Mouse (Mus musculus) liver, embryonic 14.5 days (tissue): ENCODE data around the gene Tuba4a. TPM values are rescaled to one million over a fixed set of nuclear protein-coding genes. Genes with fewer than 3 reads are reported as not detected.

Experiments used
- ATAC-seq: fragments of 200-750 bp; cut with Nextera tagmentation; 2 replicates; pipeline ENCODE4 v1.8.0; 2017; ENCODE audit warnings: moderate number of reproducible peaks, mild to moderate bottlenecking, moderate library complexity; ENCODE audit not compliant: insufficient read depth
- DNase-seq, 3 experiments: peaks; one replicate each; pipeline ENCODE4 v3.0.0-alpha.2; 2012 to 2013; ENCODE audit warnings: low read depth in 3 of 3, low spot score in 3 of 3
- H3K27ac ChIP-seq: fragments of 300-500 bp; sonication (generic); 2 replicates; pipeline ENCODE4 v1.5.1; 2014; ENCODE audit warnings: moderate library complexity, mild to moderate bottlenecking, control low read depth, inconsistent platforms
- H3K27me3 ChIP-seq: fragments of 300-500 bp; sonication (generic); 2 replicates; pipeline ENCODE4 v1.6.1; 2014; ENCODE audit warnings: mild to moderate bottlenecking, low read length, moderate library complexity; ENCODE audit not compliant: control insufficient read depth, insufficient read depth
- H3K36me3 ChIP-seq: fragments of 300-500 bp; sonication (generic); replicated peaks from 2 replicates; pipeline ENCODE4 v1.6.1; 2014; ENCODE audit warnings: low read depth; ENCODE audit not compliant: control insufficient read depth, insufficient read depth
- H3K4me1 ChIP-seq, 2 experiments: fragments of 200-500 bp in 1 of 2; fragments of 300-500 bp in 1 of 2; sonication (generic) in 1 of 2; replicated peaks; 2 replicates each; pipeline ENCODE4 v1.6.1; 2012 to 2014; ENCODE audit warnings: antibody characterized with exemption in 1 of 2, inconsistent platforms in 1 of 2, low read length in 1 of 2; ENCODE audit not compliant: control insufficient read depth in 2 of 2, insufficient read depth in 2 of 2
- H3K4me2 ChIP-seq: fragments of 300-500 bp; sonication (generic); 2 replicates; pipeline ENCODE4 v1.6.1; 2014; ENCODE audit warnings: low read depth, mild to moderate bottlenecking, control low read depth, moderate library complexity
- H3K4me3 ChIP-seq, 2 experiments: fragments of 200-500 bp in 1 of 2; fragments of 300-500 bp in 1 of 2; sonication (generic) in 1 of 2; 2 replicates each; pipeline ENCODE4 v1.5.1; 2012 to 2014; ENCODE audit warnings: low read depth in 2 of 2, low read length in 2 of 2, mild to moderate bottlenecking in 2 of 2, control low read depth in 1 of 2, inconsistent platforms in 1 of 2, moderate library complexity in 1 of 2; ENCODE audit not compliant: insufficient read depth in 1 of 2
- H3K9ac ChIP-seq: fragments of 300-500 bp; sonication (generic); replicated peaks from 2 replicates; pipeline ENCODE4 v1.6.1; 2014; ENCODE audit warnings: mild to moderate bottlenecking, control low read depth, moderate library complexity
- H3K9me3 ChIP-seq: fragments of 300-500 bp; sonication (generic); 2 replicates; pipeline ENCODE4 v1.6.1; 2016; ENCODE audit warnings: low read length, mixed read lengths; ENCODE audit not compliant: control insufficient read depth
- CTCF ChIP-seq: IDR thresholded peaks from 2 replicates; pipeline ENCODE4 v1.5.1; 2016; ENCODE audit warnings: antibody characterized with exemption, low read depth, control low read depth
- EP300 ChIP-seq: IDR thresholded peaks from 2 replicates; pipeline ENCODE4 v1.6.1; 2016; ENCODE audit warnings: antibody characterized with exemption, low read depth
- WGBS: fragments of 180-500 bp; shearing (Covaris S2); extraction: QIAGEN DNeasy Blood & Tissue Kit; methylation state at CpG from one replicate; pipeline ENCODE4 v1.1.7; 2014; ENCODE audit not compliant: insufficient replicate concordance; 5-methylcytosine and 5-hydroxymethylcytosine counted together
- polyA plus RNA-seq, 2 experiments: library from polyadenylated mRNA; depleted of rRNA in 1 of 2; stranded (reverse) in 1 of 2; unstranded in 1 of 2; fragments of >200 nt; fragmentation: Nextera tagmentation in 1 of 2; extraction: Ambion mirVana in 1 of 2; gene quantifications; 2 replicates each; pipeline versions ENCODE4 v1.2.1 to v1.2.3; 2012 to 2014

Gene Tuba4a
- polyA plus RNA-seq, 2 experiments: 168 to 346 TPM

DNA sequence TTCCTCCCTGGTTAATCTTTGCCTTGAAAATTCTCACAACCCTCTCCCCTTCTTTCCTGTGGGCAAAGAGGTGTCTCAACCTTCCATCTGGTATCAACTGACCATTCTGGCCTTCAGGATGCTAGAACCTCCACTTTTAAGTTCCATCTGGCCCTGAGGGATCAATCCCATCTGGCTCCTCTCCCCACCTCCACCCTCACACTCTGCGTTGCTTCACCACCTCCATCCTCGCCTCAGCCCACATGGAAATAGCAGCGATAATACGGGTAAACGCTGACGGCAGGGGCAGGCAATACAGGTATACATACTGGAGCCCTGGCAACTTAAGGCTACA is 1.8 kb downstream of the Tuba4a start:
- peak overlapping the region; percentile 68 to 94 for H3K4me3 ChIP-seq
- no peaks in the 10 kb centered on the region for H3K9me3 ChIP-seq
- DNase-seq (no peak), ATAC-seq (peak; percentile 5; the same call in 1 of the 2 replicates)
- H3K27me3 ChIP-seq: peaks cover 15% of the 10 kb centered on the region
- peak overlapping the region; percentile 95 for H3K27ac ChIP-seq
- peaks cover 40% of the 10 kb centered on the region for H3K36me3 ChIP-seq
- peak overlapping the region; percentile 75 for H3K4me2 ChIP-seq
- no peak for TF ChIP-seq CTCF
- TF ChIP-seq EP300: no peak
- peak overlapping the region; percentile 90 for H3K9ac ChIP-seq
- peaks cover 43% of the 10 kb centered on the region in 2 experiments for H3K4me1 ChIP-seq
- WGBS: under 1% methylated on average over 6 of the region's 6 CpGs

DNA sequence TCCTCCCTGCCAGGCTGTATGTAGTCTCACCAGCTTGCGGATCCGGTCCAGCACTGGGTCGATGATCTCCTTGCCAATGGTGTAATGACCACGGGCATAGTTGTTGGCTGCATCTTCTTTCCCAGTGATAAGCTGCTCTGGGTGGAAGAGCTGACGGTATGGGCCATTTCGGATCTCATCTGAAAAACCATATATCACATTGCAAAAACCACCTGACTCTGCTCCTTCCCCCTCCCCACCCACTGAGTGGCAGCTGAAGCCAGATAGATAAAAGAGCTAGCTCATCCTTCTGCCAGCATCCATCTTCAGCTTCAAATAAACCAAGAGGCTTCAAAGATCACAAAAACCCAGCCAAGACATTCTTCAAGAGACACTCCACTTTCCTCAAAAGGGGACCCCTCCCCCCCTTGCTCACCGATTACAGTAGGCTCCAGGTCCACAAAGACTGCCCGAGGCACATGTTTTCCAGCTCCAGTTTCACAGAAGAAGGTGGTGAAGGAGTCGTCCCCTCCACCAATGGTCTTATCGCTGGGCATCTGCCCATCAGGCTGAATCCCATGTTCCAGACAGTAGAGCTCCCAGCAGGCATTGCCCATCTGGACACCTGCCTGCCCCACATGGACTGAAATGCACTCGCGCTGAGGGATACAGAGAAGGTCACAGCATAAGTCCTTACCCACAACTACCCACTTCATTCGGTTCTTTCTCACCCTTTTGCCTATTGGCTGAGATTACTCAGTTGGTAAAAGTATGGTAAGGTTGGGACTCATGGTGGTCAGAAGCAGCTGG is 2.7 kb downstream of the Tuba4a start:
- TF ChIP-seq EP300: peak; percentile 72
- TF ChIP-seq CTCF: no peak
- Histone ChIP-seq H3K36me3 (peaks cover 47% of the 10 kb centered on the region), H3K4me1 (peaks cover 49 to 50% of the 10 kb centered on the region in 2 experiments)

DNA sequence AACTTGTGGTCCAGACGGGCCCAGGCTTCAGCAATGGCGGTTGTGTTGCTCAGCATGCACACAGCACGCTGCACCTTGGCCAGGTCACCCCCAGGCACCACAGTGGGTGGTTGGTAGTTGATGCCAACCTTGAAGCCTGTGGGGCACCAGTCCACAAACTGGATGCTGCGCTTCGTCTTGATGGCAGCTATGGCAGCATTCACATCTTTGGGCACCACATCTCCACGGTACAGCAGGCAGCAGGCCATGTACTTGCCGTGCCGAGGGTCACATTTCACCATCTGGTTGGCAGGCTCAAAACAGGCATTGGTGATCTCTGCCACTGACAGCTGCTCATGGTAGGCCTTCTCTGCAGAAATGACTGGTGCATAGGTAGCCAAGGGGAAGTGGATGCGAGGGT is 3.9 kb downstream of the Tuba4a start:
- Histone ChIP-seq H3K4me2 (peak overlapping the region; percentile 75), H3K9ac (peak overlapping the region; percentile 36), H3K9me3 (no peaks in the 10 kb centered on the region), H3K27me3 (peaks cover 12% of the 10 kb centered on the region), H3K27ac (peak overlapping the region; percentile 95), H3K4me3 (peak overlapping the region; percentile 68 to 94; a peak in 3 of 4 replicates), H3K4me1 (peaks cover 54 to 59% of the 10 kb centered on the region in 2 experiments), H3K36me3 (peaks cover 49% of the 10 kb centered on the region)
- 84% methylated on average over 9 of the region's 9 CpGs for WGBS
- ATAC-seq (no peak), DNase-seq (no peak)
- TF ChIP-seq EP300 (no peak), CTCF (no peak)

More for the DNA sequence above, 2.7 kb downstream of the Tuba4a start:
- DNase-seq (peak in 2 of 3 experiments; percentile 69 to 73), ATAC-seq (peak; percentile 61)
- H3K9ac ChIP-seq: peak overlapping the region; percentile 90
- H3K27ac ChIP-seq: peak overlapping the region; percentile 95
- peak overlapping the region; percentile 68 to 94 for H3K4me3 ChIP-seq
- WGBS: 39% methylated on average over 13 of the region's 13 CpGs
- peaks cover 15% of the 10 kb centered on the region for H3K27me3 ChIP-seq
- H3K4me2 ChIP-seq: peak overlapping the region; percentile 75
- no peaks in the 10 kb centered on the region for H3K9me3 ChIP-seq

DNA sequence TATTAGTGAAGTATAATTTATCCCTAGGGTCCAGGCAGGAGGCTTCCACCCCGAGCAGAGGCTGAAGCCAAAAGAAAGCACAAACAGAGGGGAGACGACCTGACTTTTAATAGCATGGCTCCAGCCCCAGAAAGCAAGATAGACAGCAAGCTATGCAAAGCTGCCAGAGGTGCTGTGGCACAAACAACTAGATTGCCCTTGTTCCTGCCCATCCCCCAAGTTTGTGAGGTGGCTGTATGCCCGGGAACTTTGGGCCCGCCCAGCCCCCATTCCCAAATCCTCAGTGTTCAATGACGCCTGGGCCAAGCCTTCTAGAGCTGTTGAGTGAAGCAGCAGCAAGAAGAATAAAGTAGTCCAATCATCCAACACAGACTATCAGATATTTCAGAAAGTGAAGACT is 4.8 kb downstream of the Tuba4a start:
- Histone ChIP-seq H3K9ac (0 out of 2 replicates have a peak overlapping the region, but pooled peaks have one; percentile 18), H3K27me3 (peaks cover 3% of the 10 kb centered on the region; the same call in 1 of the 2 replicates), H3K4me2 (peak overlapping the region; percentile 75), H3K4me1 (peaks cover 59 to 63% of the 10 kb centered on the region in 2 experiments), H3K4me3 (peak overlapping the region in 1 of 2 experiments; percentile 68; a peak in 2 of 4 replicates), H3K9me3 (no peaks in the 10 kb centered on the region), H3K27ac (peak overlapping the region; percentile 10), H3K36me3 (peaks cover 49% of the 10 kb centered on the region)
- WGBS: 51% methylated on average over 5 of the region's 5 CpGs
- TF ChIP-seq CTCF: no peak
- TF ChIP-seq EP300: no peak
- no peak for ATAC-seq
- DNase-seq: no peak

DNA sequence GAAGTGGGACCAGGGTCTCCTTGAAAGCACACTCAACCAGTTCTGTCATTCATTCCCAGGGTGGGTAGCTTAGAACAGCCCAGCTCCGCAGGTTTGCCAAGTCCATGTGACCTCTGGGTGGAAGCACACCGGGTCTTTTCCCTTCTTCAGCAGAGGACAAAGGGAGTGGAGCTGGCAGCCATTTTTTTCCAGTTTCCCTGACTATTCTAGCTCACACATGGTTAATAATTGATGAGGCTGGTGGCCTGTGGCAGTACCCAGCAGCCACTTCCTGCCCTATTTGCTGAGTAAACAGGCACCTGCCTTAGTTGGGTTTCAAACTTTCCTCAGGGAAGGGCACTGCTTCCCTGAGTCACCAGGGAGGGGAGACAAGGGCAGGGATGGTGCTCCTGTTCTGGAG is 5.2 kb downstream of the Tuba4a start:
- Histone ChIP-seq H3K36me3 (peaks cover 49% of the 10 kb centered on the region), H3K4me3 (0 out of 4 replicates have a peak overlapping the region, but pooled peaks of 1 of the 2 experiments have one; percentile 68), H3K9me3 (no peaks in the 10 kb centered on the region), H3K27me3 (no peaks in the 10 kb centered on the region), H3K4me2 (peak overlapping the region; percentile 75), H3K9ac (peak overlapping the region; percentile 23; the same call in 1 of the 2 replicates), H3K4me1 (peaks cover 61 to 67% of the 10 kb centered on the region in 2 experiments), H3K27ac (peak overlapping the region; percentile 43)
- ATAC-seq (no peak), DNase-seq (no peak)
- WGBS: 75% methylated on average over 2 of the region's 2 CpGs
- TF ChIP-seq EP300 (no peak), CTCF (no peak)
